Mouse (Mus musculus) 416B (cell line): ENCODE data around the gene Ddx56.
"Not testable (repeated sequence)": the region's sequence is repeated elsewhere in the genome, so short reads cannot be mapped to it uniquely, and the experiment has no call there.

Source experiments
- DNase-seq: peaks from one replicate; pipeline ENCODE4 v3.0.0; 2011; ENCODE audit warnings: low read depth

Gene Ddx56

GRCm38 (mm10) chr11:6261434-6262082 lies 6.0 kb downstream of the Ddx56 start:
- peak; percentile 81 for DNase-seq

DNA sequence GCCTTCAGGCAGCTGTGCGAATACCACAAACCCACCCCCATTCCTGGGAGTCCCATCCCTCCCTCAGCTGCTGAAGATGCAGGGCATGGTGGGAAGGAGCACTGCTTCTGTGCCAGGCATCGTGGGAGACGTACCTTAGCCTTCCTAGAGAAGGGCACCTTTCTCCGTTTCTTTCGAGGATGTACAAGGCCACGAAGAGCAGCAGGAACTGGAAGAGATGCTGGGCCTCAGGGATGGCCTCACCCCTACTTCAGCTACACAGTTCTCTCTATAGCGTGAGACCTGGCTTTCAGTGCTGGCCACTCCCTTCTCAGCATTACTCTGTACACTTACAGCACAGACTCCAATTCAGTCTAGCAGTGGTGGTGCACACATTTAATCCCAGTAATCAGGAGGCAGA lies 8.2 kb downstream of the Ddx56 start:
- no peak for DNase-seq

GRCm38 (mm10) chr11:6256490-6257072 lies 11.0 kb downstream of the Ddx56 start:
- no peak for DNase-seq

DNA sequence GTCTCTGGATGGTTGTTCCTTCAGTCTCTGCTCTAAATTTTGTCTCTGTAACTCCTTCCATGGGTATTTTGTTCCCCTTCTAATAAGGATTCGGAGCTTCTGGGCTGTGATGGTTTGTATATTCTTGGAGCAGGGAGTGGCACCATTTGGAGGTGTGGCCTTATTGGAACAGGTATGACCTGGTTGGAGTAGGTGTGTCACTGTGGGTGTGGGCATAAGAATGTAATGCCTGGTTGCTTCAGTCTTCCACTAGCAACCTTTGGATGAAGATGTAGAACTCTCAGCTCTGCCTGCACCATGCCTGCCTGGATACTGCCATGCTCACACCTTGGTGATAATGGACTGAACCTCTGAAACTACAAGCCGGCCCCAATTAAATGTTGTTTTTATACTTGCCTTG lies 13.0 kb downstream of the Ddx56 start:
- not testable (repeated sequence) for DNase-seq

DNA sequence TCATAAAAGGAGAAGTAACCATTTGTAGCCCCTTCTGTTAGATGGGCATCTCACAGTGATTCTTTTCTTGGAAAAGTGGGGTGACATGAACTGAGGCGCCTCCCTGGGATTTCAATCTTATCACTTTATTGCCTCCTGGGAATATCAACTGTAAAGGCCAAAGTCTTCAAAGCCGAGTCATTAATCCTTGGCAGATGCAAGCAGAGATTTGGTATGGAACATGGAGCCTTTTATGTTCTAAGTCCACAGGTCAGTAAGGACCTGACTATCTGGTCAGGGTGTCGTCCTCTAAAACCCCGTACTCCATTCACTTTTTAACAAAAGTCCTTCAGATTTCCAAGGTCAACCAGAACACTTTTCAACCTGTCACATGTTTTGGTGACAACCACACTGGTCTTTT lies 14.7 kb downstream of the Ddx56 start:
- DNase-seq: no peak

GRCm38 (mm10) chr11:6252248-6252647 lies 15.3 kb downstream of the Ddx56 start:
- DNase-seq: no peak

- no peak for DNase-seq
Observed at GRCm38 (mm10) chr11:6244707-6245106, 22.9 kb downstream of the Ddx56 start.

DNA sequence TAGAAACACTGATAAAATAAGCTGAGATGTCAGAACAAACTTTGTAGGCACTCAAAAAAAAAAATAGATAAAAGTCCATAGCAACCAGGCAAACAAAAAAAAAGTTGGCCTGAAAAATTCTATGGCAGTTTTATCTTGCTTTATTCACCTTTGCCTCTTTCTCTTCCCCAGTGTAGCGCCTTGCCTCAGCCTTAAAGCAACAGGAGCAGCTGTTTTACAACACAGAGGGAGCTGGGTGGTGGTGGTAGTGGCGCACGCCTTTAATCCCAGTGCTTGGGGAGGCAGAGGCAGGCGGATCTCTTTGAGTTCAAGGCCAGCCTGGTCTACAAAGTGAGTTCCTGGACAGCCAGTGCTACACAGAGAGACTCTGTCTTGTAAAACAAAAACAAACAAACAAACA lies 34.5 kb downstream of the Ddx56 start:
- DNase-seq: no peak

DNA sequence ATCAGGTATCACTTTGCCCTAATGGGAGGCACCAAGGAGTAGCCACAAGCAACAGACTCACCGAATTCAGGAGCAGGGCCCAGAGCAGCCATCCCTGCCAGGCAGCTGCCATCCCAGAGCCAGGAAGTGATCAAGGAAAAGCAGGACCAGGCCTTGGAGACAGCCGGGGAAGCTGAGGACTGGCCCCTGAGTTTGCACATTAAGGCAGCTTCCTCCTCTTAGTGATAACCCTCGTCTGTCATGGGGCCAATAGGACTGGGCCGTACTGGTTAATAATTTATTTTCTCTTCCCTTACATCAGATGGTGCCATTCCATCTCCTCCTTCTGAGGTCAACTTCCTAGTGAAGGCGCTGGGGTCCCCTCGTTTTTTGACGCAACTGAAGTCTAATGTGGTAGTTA lies 37.6 kb downstream of the Ddx56 start, which contains the start of gene Npc1l1:
TSS of gene Npc1l1 (minus strand) at position 132 of the 400 bp plus-strand sequence.
- no peak for DNase-seq

- DNase-seq: no peak
Observed at GRCm38 (mm10) chr11:6224541-6225229, 42.9 kb downstream of the Ddx56 start.

DNA sequence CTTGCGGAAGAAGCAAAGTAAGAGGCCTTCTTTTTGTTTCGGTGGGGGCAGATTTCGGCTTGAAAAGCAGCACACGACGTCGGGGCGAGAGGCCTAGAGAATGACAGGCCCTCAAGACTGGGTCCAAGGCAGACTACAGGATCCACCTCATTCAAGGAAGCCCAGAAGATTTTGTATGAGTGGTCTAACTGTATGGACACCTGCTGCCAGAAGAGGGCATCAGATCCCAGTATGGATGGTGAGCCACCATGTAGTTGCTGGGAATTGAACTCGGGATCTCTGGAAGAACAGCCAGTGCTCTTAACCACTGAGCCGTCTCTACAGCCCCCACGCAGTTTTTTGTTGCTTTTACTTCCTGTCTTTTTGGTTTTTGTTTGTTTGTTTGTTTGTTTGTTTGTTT lies 45.4 kb downstream of the Ddx56 start:
- no peak for DNase-seq

- DNase-seq: no peak
Observed at GRCm38 (mm10) chr11:6219967-6220366, 47.6 kb downstream of the Ddx56 start.

- no peak for DNase-seq
Observed at GRCm38 (mm10) chr11:6218189-6218896, 49.2 kb downstream of the Ddx56 start.

DNA sequence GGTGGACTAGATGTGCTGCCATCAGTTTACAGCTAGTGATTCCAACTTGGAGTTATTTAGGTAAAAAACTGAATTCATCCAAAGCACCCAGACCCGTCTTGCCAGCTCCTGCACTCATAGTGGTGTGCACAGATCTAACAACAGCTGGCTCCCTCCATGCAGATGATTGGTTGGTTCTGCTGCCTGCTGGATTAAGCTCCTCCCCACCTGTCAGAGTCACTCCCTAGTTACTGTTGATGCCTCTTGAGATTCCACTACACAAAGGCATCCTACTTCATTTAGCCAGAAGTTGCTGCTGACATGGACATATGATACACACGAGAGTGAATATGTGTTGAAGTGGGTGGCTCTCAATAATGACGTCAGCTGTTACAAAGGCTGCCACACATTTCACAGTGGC lies 50.7 kb downstream of the Ddx56 start:
- DNase-seq: no peak
